Mouse (Mus musculus) heart, postnatal 0 days (tissue): Measurements from ENCODE around the gene Arrb1. TPM values are rescaled to one million over a fixed set of nuclear protein-coding genes. Genes with fewer than 3 reads are reported as not detected.

Experiments used
- ATAC-seq: fragments of 200-750 bp; cut with Nextera tagmentation; 2 replicates; pipeline ENCODE4 v1.8.0; 2017; ENCODE audit warnings: low read depth, moderate number of reproducible peaks, moderate library complexity; ENCODE audit not compliant: insufficient read depth
- DNase-seq: peaks from one replicate; pipeline ENCODE4 v3.0.0-alpha.2; 2016; ENCODE audit warnings: low spot score
- H3K27ac ChIP-seq: fragments of 300-500 bp; sonication (generic); 2 replicates; pipeline ENCODE4 v1.5.1; 2014; ENCODE audit warnings: low read depth, mild to moderate bottlenecking
- H3K27me3 ChIP-seq: fragments of 300-500 bp; sonication (generic); 2 replicates; pipeline ENCODE4 v1.6.1; 2014; ENCODE audit warnings: low read length, mixed read lengths; ENCODE audit not compliant: control insufficient read depth, insufficient read depth
- H3K36me3 ChIP-seq: fragments of 300-500 bp; sonication (generic); replicated peaks from 2 replicates; pipeline ENCODE4 v1.6.1; 2014; ENCODE audit warnings: low read length, mixed read lengths; ENCODE audit not compliant: control insufficient read depth, insufficient read depth
- H3K4me1 ChIP-seq: fragments of 300-500 bp; sonication (generic); 2 replicates; pipeline ENCODE4 v1.6.1; 2014; ENCODE audit warnings: antibody characterized with exemption; ENCODE audit not compliant: control insufficient read depth, insufficient read depth
- H3K4me2 ChIP-seq: fragments of 300-500 bp; sonication (generic); 2 replicates; pipeline ENCODE4 v1.6.1; 2014; ENCODE audit warnings: low read depth, mild to moderate bottlenecking, low read length, moderate library complexity
- H3K4me3 ChIP-seq: fragments of 300-500 bp; sonication (generic); 2 replicates; pipeline ENCODE4 v1.5.1; 2014; ENCODE audit warnings: low read depth, low read length
- H3K9ac ChIP-seq: fragments of 300-500 bp; sonication (generic); replicated peaks from 2 replicates; pipeline ENCODE4 v1.6.1; 2014; ENCODE audit warnings: low read depth, low read length, mixed read lengths
- H3K9me3 ChIP-seq: fragments of 300-500 bp; sonication (generic); replicated peaks from 2 replicates; pipeline ENCODE4 v1.6.1; 2016; ENCODE audit warnings: low read length; ENCODE audit not compliant: control insufficient read depth
- CTCF ChIP-seq: IDR thresholded peaks from 2 replicates; pipeline ENCODE4 v1.5.1; 2016; ENCODE audit warnings: antibody characterized with exemption, control low read depth, low read depth
- EP300 ChIP-seq: IDR thresholded peaks from 2 replicates; pipeline ENCODE4 v1.6.1; 2016; ENCODE audit warnings: antibody characterized with exemption, low read depth
- WGBS: fragments of 180-500 bp; shearing (Covaris S2); extraction: QIAGEN DNeasy Blood & Tissue Kit; methylation state at CpG from one replicate; pipeline ENCODE4 v1.1.7; 2014; 5-methylcytosine and 5-hydroxymethylcytosine counted together
- polyA plus RNA-seq: library from polyadenylated mRNA; unstranded; fragments of >200 nt; fragmentation: Nextera tagmentation; extraction: Ambion mirVana; gene quantifications from 2 replicates; pipeline ENCODE4 v1.2.1, GENCODE M21; 2015
- total RNA-seq: library from RNA; depleted of rRNA; stranded (reverse); fragments of >200 nt; gene quantifications from 2 replicates; pipeline ENCODE4 v1.2.3, GENCODE M21; 2014; ENCODE audit warnings: low replicate concordance

Gene Arrb1
- total and polyA plus RNA-seq, 2 experiments from 2014 or later: 3.3 to 23.8 TPM

- H3K4me2 ChIP-seq: no peak overlapping the region
- no peak overlapping the region for H3K4me3 ChIP-seq
- ATAC-seq: no peak
- 63% methylated on average over 4 of the region's 4 CpGs for WGBS
- no peaks in the 10 kb centered on the region for H3K27me3 ChIP-seq
- TF ChIP-seq CTCF: no peak
- DNase-seq: no peak
- peaks cover 12% of the 10 kb centered on the region for H3K4me1 ChIP-seq
- no peak overlapping the region for H3K27ac ChIP-seq
- H3K9me3 ChIP-seq: no peaks in the 10 kb centered on the region
- H3K9ac ChIP-seq: no peak overlapping the region
- no peaks in the 10 kb centered on the region for H3K36me3 ChIP-seq
Observed at GRCm38 (mm10) chr7:99532526-99532925, 2.7 kb upstream of the Arrb1 start.

GRCm38 (mm10) chr7:99533600-99533999 is 1.7 kb upstream of the Arrb1 start:
- Histone ChIP-seq H3K27me3 (no peaks in the 10 kb centered on the region), H3K36me3 (no peaks in the 10 kb centered on the region), H3K27ac (no peak overlapping the region), H3K9me3 (no peaks in the 10 kb centered on the region), H3K9ac (no peak overlapping the region), H3K4me2 (no peak overlapping the region), H3K4me1 (peaks cover 18% of the 10 kb centered on the region), H3K4me3 (no peak overlapping the region)
- no peak for ATAC-seq
- WGBS: 77% methylated on average over 7 of the region's 7 CpGs
- TF ChIP-seq CTCF: no peak
- no peak for TF ChIP-seq EP300
- no peak for DNase-seq

GRCm38 (mm10) chr7:99534501-99534900 is 765 bp upstream of the Arrb1 start:
- 67% methylated on average over 5 of the region's 5 CpGs for WGBS
- H3K4me1 ChIP-seq: peaks cover 25% of the 10 kb centered on the region

GRCm38 (mm10) chr7:99535741-99536501 is 655 bp downstream of the Arrb1 start:
- H3K27me3 ChIP-seq: no peaks in the 10 kb centered on the region
- peak overlapping the region; percentile 79 for H3K4me2 ChIP-seq
- ATAC-seq (peak; percentile 16), DNase-seq (no peak)
- H3K27ac ChIP-seq: peak overlapping the region; percentile 78
- no peaks in the 10 kb centered on the region for H3K36me3 ChIP-seq
- H3K9me3 ChIP-seq: no peaks in the 10 kb centered on the region
- no peak for TF ChIP-seq CTCF
- no peak for TF ChIP-seq EP300
- peaks cover 31% of the 10 kb centered on the region for H3K4me1 ChIP-seq
- 4% methylated on average over 46 of the region's 46 CpGs for WGBS
- peak overlapping the region; percentile 65 for H3K4me3 ChIP-seq
- peak overlapping the region; percentile 78 for H3K9ac ChIP-seq

More at GRCm38 (mm10) chr7:99534501-99534900, 765 bp upstream of the Arrb1 start:
- Histone ChIP-seq H3K36me3 (no peaks in the 10 kb centered on the region), H3K4me3 (peak overlapping the region; percentile 65; the same call in 1 of the 2 replicates), H3K4me2 (peak overlapping the region; percentile 79), H3K27ac (peak overlapping the region; percentile 78; the same call in 1 of the 2 replicates), H3K9me3 (no peaks in the 10 kb centered on the region), H3K27me3 (no peaks in the 10 kb centered on the region), H3K9ac (no peak overlapping the region)
- DNase-seq (no peak), ATAC-seq (no peak)
- no peak for TF ChIP-seq EP300
- TF ChIP-seq CTCF: no peak

GRCm38 (mm10) chr7:99537183-99537756 is 2.0 kb downstream of the Arrb1 start:
- 71% methylated on average over 5 of the region's 5 CpGs for WGBS
- H3K4me2 ChIP-seq: peak overlapping the region; percentile 79
- ATAC-seq: no peak
- DNase-seq: no peak
- no peaks in the 10 kb centered on the region for H3K36me3 ChIP-seq
- no peak overlapping the region for H3K4me3 ChIP-seq
- H3K9me3 ChIP-seq: no peaks in the 10 kb centered on the region
- no peaks in the 10 kb centered on the region for H3K27me3 ChIP-seq
- 0 out of 2 replicates have a peak overlapping the region, but pooled peaks have one; percentile 15 for H3K27ac ChIP-seq
- peaks cover 31% of the 10 kb centered on the region for H3K4me1 ChIP-seq
- TF ChIP-seq EP300: no peak
- TF ChIP-seq CTCF: no peak
- peak overlapping the region; percentile 20; the same call in 1 of the 2 replicates for H3K9ac ChIP-seq
